ENCODE assay signal across 12 mouse cellular contexts in genomic region chr2:58485152-58485551, GRCm38 (mm10). TPM values are rescaled to one million over a fixed set of nuclear protein-coding genes. Genes with fewer than 3 reads are reported as not detected.
DNase-seq lines count a peak whose midpoint lies in the region; ATAC-seq and TF ChIP-seq lines count a peak whose summit lies in the region.
"Had no signal": no experiment of that assay in that cellular context is flagged by ENCODE, and none has a peak within 500 bp of the region (broad histone marks: within the 10 kb centered on the region; RNA-seq: fewer than 3 reads in every experiment).

No protein-coding gene starts in this region.

- H3K9ac ChIP-seq in forebrain, embryonic 14.5 days (ENCODE audit: low read length) = no peak overlapping the region
- H3K9ac ChIP-seq in forebrain, embryonic 16.5 days (replicated peaks; ENCODE audit: low read depth, low read length) = no peak overlapping the region
- H3K9ac ChIP-seq in forebrain, embryonic 15.5 days (replicated peaks) = no peak overlapping the region
- H3K9ac ChIP-seq in stomach, embryonic 16.5 days (ENCODE audit: low read length) = no peak overlapping the region
- no peak overlapping the region for H3K9ac ChIP-seq in liver, postnatal 0 days (replicated peaks)
- H3K9ac ChIP-seq: liver, embryonic 14.5 days had no signal

- no peak for TF ChIP-seq CTCF in liver, postnatal 0 days (IDR thresholded peaks at IDR 0.05; ENCODE audit: low read depth)

- peak; percentile 83 for DNase-seq in forebrain, embryonic 14.5 days (ENCODE audit: low spot score)
- DNase-seq in ovary, adult 18-20 months (ENCODE audit: low spot score) = peak; percentile 26
- no peak for DNase-seq in ovary, postnatal 10 days (ENCODE audit: low spot score)
- DNase-seq in liver, postnatal 0 days = no peak
- no peak for DNase-seq in kidney, adult 11 months
- DNase-seq: gastrocnemius, adult 2 months; kidney, adult 9 months had no signal

- H3K4me1 ChIP-seq in forebrain, embryonic 14.5 days (ENCODE audit: control insufficient read depth, insufficient read depth, low read length) = peaks cover 25% of the 10 kb centered on the region
- peaks cover 32% of the 10 kb centered on the region for H3K4me1 ChIP-seq in forebrain, embryonic 16.5 days (replicated peaks; ENCODE audit: control insufficient read depth, insufficient read depth, low read length)
- H3K4me1 ChIP-seq in forebrain, embryonic 15.5 days = peaks cover 34% of the 10 kb centered on the region
- H3K4me1 ChIP-seq in stomach, embryonic 16.5 days (ENCODE audit: control insufficient read depth, insufficient read depth, low read length) = peaks cover 43% of the 10 kb centered on the region
- peaks cover 4% of the 10 kb centered on the region; the same call in 1 of the 2 replicates for H3K4me1 ChIP-seq in liver, postnatal 0 days (ENCODE audit: insufficient read depth)

- H3K4me3 ChIP-seq in forebrain, embryonic 14.5 days (ENCODE audit: low read depth, low read length) = no peak overlapping the region
- no peak overlapping the region for H3K4me3 ChIP-seq in forebrain, embryonic 16.5 days (replicated peaks; ENCODE audit: low read length)
- no peak overlapping the region for H3K4me3 ChIP-seq in forebrain, embryonic 15.5 days
- H3K4me3 ChIP-seq in stomach, embryonic 16.5 days (replicated peaks; ENCODE audit: low read length) = no peak overlapping the region
- no peak overlapping the region for H3K4me3 ChIP-seq in liver, postnatal 0 days (ENCODE audit: low read depth, low read length)
- H3K4me3 ChIP-seq: gastrocnemius, adult 2 months had no signal

- H3K9me3 ChIP-seq in forebrain, embryonic 14.5 days (replicated peaks; ENCODE audit: control insufficient read depth, low read length) = no peaks in the 10 kb centered on the region
- H3K9me3 ChIP-seq in forebrain, embryonic 16.5 days (ENCODE audit: control insufficient read depth, low read length) = no peaks in the 10 kb centered on the region
- no peaks in the 10 kb centered on the region for H3K9me3 ChIP-seq in forebrain, embryonic 15.5 days
- no peaks in the 10 kb centered on the region for H3K9me3 ChIP-seq in stomach, embryonic 16.5 days (replicated peaks; ENCODE audit: control insufficient read depth, low read length)
- H3K9me3 ChIP-seq in liver, postnatal 0 days (ENCODE audit: low read length) = no peaks in the 10 kb centered on the region

- no peaks in the 10 kb centered on the region for H3K27me3 ChIP-seq in forebrain, embryonic 14.5 days (replicated peaks; ENCODE audit: control insufficient read depth, insufficient read depth, low read length)
- H3K27me3 ChIP-seq in forebrain, embryonic 16.5 days (replicated peaks; ENCODE audit: control insufficient read depth, insufficient read depth, low read length) = no peaks in the 10 kb centered on the region
- H3K27me3 ChIP-seq in forebrain, embryonic 15.5 days = no peaks in the 10 kb centered on the region
- H3K27me3 ChIP-seq in stomach, embryonic 16.5 days (ENCODE audit: control insufficient read depth, insufficient read depth, low read length) = no peaks in the 10 kb centered on the region
- no peaks in the 10 kb centered on the region for H3K27me3 ChIP-seq in liver, postnatal 0 days (ENCODE audit: insufficient read depth, low read length)

- 13% methylated on average over 4 of the region's 4 CpGs for WGBS in forebrain, embryonic 14.5 days
- 9% methylated on average over 4 of the region's 4 CpGs for WGBS in forebrain, embryonic 16.5 days
- WGBS in forebrain, embryonic 15.5 days = 13% methylated on average over 4 of the region's 4 CpGs
- 16% methylated on average over 4 of the region's 4 CpGs for WGBS in stomach, embryonic 16.5 days
- 32% methylated on average over 4 of the region's 4 CpGs for WGBS in liver, postnatal 0 days (ENCODE audit: insufficient replicate concordance)

- no peak for TF ChIP-seq EP300 in liver, postnatal 0 days (IDR thresholded peaks at IDR 0.05; ENCODE audit: low read depth)

- no peak overlapping the region for H3K4me2 ChIP-seq in forebrain, embryonic 14.5 days (ENCODE audit: low read length)
- H3K4me2 ChIP-seq in forebrain, embryonic 16.5 days (ENCODE audit: low read length) = no peak overlapping the region
- H3K4me2 ChIP-seq in forebrain, embryonic 15.5 days (replicated peaks) = no peak overlapping the region
- no peak overlapping the region; the same call in 1 of the 2 replicates for H3K4me2 ChIP-seq in stomach, embryonic 16.5 days (ENCODE audit: low read depth, low read length)
- no peak overlapping the region for H3K4me2 ChIP-seq in liver, postnatal 0 days (ENCODE audit: low read depth, low read length)

- ATAC-seq in forebrain, embryonic 14.5 days = peak; percentile 49
- ATAC-seq in forebrain, embryonic 16.5 days = no peak
- ATAC-seq in forebrain, embryonic 15.5 days (replicated peaks) = no peak
- no peak for ATAC-seq in stomach, embryonic 16.5 days (ENCODE audit: insufficient read depth, low FRiP score)
- ATAC-seq in liver, postnatal 0 days = no peak

- no peaks in the 10 kb centered on the region for H3K36me3 ChIP-seq in forebrain, embryonic 14.5 days (ENCODE audit: control insufficient read depth, insufficient read depth, low read length)
- no peaks in the 10 kb centered on the region for H3K36me3 ChIP-seq in forebrain, embryonic 16.5 days (ENCODE audit: control insufficient read depth, insufficient read depth)
- no peaks in the 10 kb centered on the region for H3K36me3 ChIP-seq in forebrain, embryonic 15.5 days
- H3K36me3 ChIP-seq in stomach, embryonic 16.5 days (ENCODE audit: control insufficient read depth, insufficient read depth, low read length) = no peaks in the 10 kb centered on the region
- no peaks in the 10 kb centered on the region for H3K36me3 ChIP-seq in liver, postnatal 0 days (replicated peaks; ENCODE audit: insufficient read depth, low read length)

- peak overlapping the region; percentile 29; the same call in 1 of the 2 replicates for H3K27ac ChIP-seq in forebrain, embryonic 14.5 days (ENCODE audit: low read depth, low read length)
- no peak overlapping the region for H3K27ac ChIP-seq in forebrain, embryonic 16.5 days (ENCODE audit: low read length)
- H3K27ac ChIP-seq in forebrain, embryonic 15.5 days (replicated peaks) = 0 out of 2 replicates have a peak overlapping the region, but pooled peaks have one; percentile 51
- peak overlapping the region; percentile 91 for H3K27ac ChIP-seq in stomach, embryonic 16.5 days (ENCODE audit: low read length)
- H3K27ac ChIP-seq in liver, postnatal 0 days (ENCODE audit: low read depth) = no peak overlapping the region
- H3K27ac ChIP-seq: gastrocnemius, adult 2 months; liver, embryonic 14.5 days had no signal

RNA-seq across cellular contexts. Expression of gene Gm17409, which starts 15.2 kb away (rescaled TPM):
- polyA plus RNA-seq in forebrain, embryonic 14.5 days (2014; fragmentation: Nextera tagmentation; extraction: Ambion mirVana) = not detected in 2 replicates
- polyA plus RNA-seq in forebrain, embryonic 16.5 days (2015; fragmentation: Nextera tagmentation; extraction: Ambion mirVana) = 0.37 TPM in 1 of 2 replicates, not detected in the other
- polyA plus RNA-seq in forebrain, embryonic 15.5 days (2015; fragmentation: Nextera tagmentation; extraction: Ambion mirVana) = 0.19 TPM in 1 of 2 replicates, not detected in the other
- not detected in 2 replicates for polyA plus RNA-seq in stomach, embryonic 16.5 days (2015; fragmentation: Nextera tagmentation; extraction: Ambion mirVana)
- polyA plus RNA-seq in liver, postnatal 0 days (2015; fragmentation: Nextera tagmentation; extraction: Ambion mirVana) = not detected in 2 replicates
- polyA plus RNA-seq: liver, embryonic 14.5 days; neural tube, embryonic 11.5 days had no signal

Comparison
In these comparisons a context has a peak if more than half of its experiments do, and no peak if none do; other contexts are left out.
1. DNase-seq: peak in forebrain, embryonic 14.5 days (single experiment) and ovary, adult 18-20 months (single experiment); none in ovary, postnatal 10 days (single experiment), liver, postnatal 0 days (single experiment) and kidney, adult 11 months (single experiment).
2. H3K27ac ChIP-seq: peak in forebrain, embryonic 14.5 days (single experiment), forebrain, embryonic 15.5 days (single experiment) and stomach, embryonic 16.5 days (single experiment); none in forebrain, embryonic 16.5 days (single experiment) and liver, postnatal 0 days (single experiment).